Mouse (Mus musculus): Measurements from ENCODE around the gene C1qtnf7. TPM values are rescaled to one million over a fixed set of nuclear protein-coding genes. Genes with fewer than 3 reads are reported as not detected.

C1qtnf7 gene
- polyA plus RNA-seq, 1 experiment from 2014 or later: 17.7 TPM

GRCm38 (mm10) chr5:43585406-43586245 lies 70.3 kb downstream of the C1qtnf7 start:
- H3K4me3 ChIP-seq (replicated peaks): no peak overlapping the region
- H3K36me3 ChIP-seq: no peaks in the 10 kb centered on the region
- no peaks in the 10 kb centered on the region for H3K4me1 ChIP-seq
- no peak overlapping the region for H3K4me2 ChIP-seq
- 36% methylated on average over 11 of the region's 11 CpGs for WGBS
- no peaks in the 10 kb centered on the region for H3K9me3 ChIP-seq
- no peaks in the 10 kb centered on the region for H3K27me3 ChIP-seq (replicated peaks)
- no peak for ATAC-seq (ENCODE audit: insufficient read depth, low FRiP score, low read depth)
- peak overlapping the region; percentile 44; the same call in 1 of the 2 replicates for H3K27ac ChIP-seq
- no peak overlapping the region for H3K9ac ChIP-seq

GRCm38 (mm10) chr5:43588791-43589439 lies 73.6 kb downstream of the C1qtnf7 start:
- no peak for ATAC-seq (ENCODE audit: insufficient read depth, low FRiP score, low read depth)
- WGBS: 67% methylated on average over 5 of the region's 5 CpGs
- Histone ChIP-seq H3K4me1 (no peaks in the 10 kb centered on the region), H3K4me3 (replicated peaks) (no peak overlapping the region), H3K27me3 (replicated peaks) (no peaks in the 10 kb centered on the region), H3K36me3 (no peaks in the 10 kb centered on the region), H3K9ac (no peak overlapping the region), H3K9me3 (no peaks in the 10 kb centered on the region), H3K4me2 (no peak overlapping the region), H3K27ac (peak overlapping the region; percentile 71)

GRCm38 (mm10) chr5:43589440-43589830 lies 74.1 kb downstream of the C1qtnf7 start:
- 36% methylated on average over 2 of the region's 2 CpGs for WGBS
- Histone ChIP-seq H3K27me3 (replicated peaks) (no peaks in the 10 kb centered on the region), H3K4me2 (no peak overlapping the region), H3K4me1 (no peaks in the 10 kb centered on the region), H3K4me3 (replicated peaks) (no peak overlapping the region), H3K9ac (no peak overlapping the region), H3K36me3 (no peaks in the 10 kb centered on the region), H3K9me3 (no peaks in the 10 kb centered on the region), H3K27ac (peak overlapping the region; percentile 71)
- ATAC-seq (ENCODE audit: insufficient read depth, low FRiP score, low read depth): no peak

GRCm38 (mm10) chr5:43590311-43590731 lies 75.0 kb downstream of the C1qtnf7 start:
- no peaks in the 10 kb centered on the region for H3K4me1 ChIP-seq
- ATAC-seq (ENCODE audit: insufficient read depth, low FRiP score, low read depth): no peak
- no peak overlapping the region for H3K4me3 ChIP-seq (replicated peaks)
- 88% methylated on average over 2 of the region's 2 CpGs for WGBS
- H3K9me3 ChIP-seq: no peaks in the 10 kb centered on the region
- H3K36me3 ChIP-seq: no peaks in the 10 kb centered on the region
- H3K4me2 ChIP-seq: no peak overlapping the region
- no peaks in the 10 kb centered on the region for H3K27me3 ChIP-seq (replicated peaks)
- H3K27ac ChIP-seq: no peak overlapping the region
- no peak overlapping the region for H3K9ac ChIP-seq

- no peaks in the 10 kb centered on the region for H3K27me3 ChIP-seq (replicated peaks)
- H3K4me3 ChIP-seq (replicated peaks): no peak overlapping the region
- H3K9ac ChIP-seq: no peak overlapping the region
- H3K36me3 ChIP-seq: no peaks in the 10 kb centered on the region
- H3K4me2 ChIP-seq: no peak overlapping the region
- H3K4me1 ChIP-seq: no peaks in the 10 kb centered on the region
- WGBS: 74% methylated on average over 8 of the region's 8 CpGs
- ATAC-seq (ENCODE audit: insufficient read depth, low FRiP score, low read depth): no peak
- no peaks in the 10 kb centered on the region for H3K9me3 ChIP-seq
- no peak overlapping the region for H3K27ac ChIP-seq
Observed at GRCm38 (mm10) chr5:43601601-43602000, 86.3 kb downstream of the C1qtnf7 start.

- no peaks in the 10 kb centered on the region for H3K36me3 ChIP-seq
- ATAC-seq (ENCODE audit: insufficient read depth, low FRiP score, low read depth): no peak
- H3K4me1 ChIP-seq: no peaks in the 10 kb centered on the region
- H3K27me3 ChIP-seq (replicated peaks): no peaks in the 10 kb centered on the region
- 86% methylated on average over 3 of the region's 3 CpGs for WGBS
- no peak overlapping the region for H3K4me2 ChIP-seq
- H3K9ac ChIP-seq: no peak overlapping the region
- H3K9me3 ChIP-seq: no peaks in the 10 kb centered on the region
- H3K4me3 ChIP-seq (replicated peaks): no peak overlapping the region
- no peak overlapping the region for H3K27ac ChIP-seq
Observed at GRCm38 (mm10) chr5:43602518-43602917, 87.2 kb downstream of the C1qtnf7 start.

GRCm38 (mm10) chr5:43603559-43603958 lies 88.2 kb downstream of the C1qtnf7 start:
- no peaks in the 10 kb centered on the region for H3K36me3 ChIP-seq
- 87% methylated on average over 3 of the region's 3 CpGs for WGBS
- H3K4me1 ChIP-seq: no peaks in the 10 kb centered on the region
- ATAC-seq (ENCODE audit: insufficient read depth, low FRiP score, low read depth): no peak
- no peaks in the 10 kb centered on the region for H3K9me3 ChIP-seq
- H3K27me3 ChIP-seq (replicated peaks): no peaks in the 10 kb centered on the region
- no peak overlapping the region for H3K4me2 ChIP-seq
- no peak overlapping the region for H3K9ac ChIP-seq
- no peak overlapping the region for H3K4me3 ChIP-seq (replicated peaks)
- no peak overlapping the region for H3K27ac ChIP-seq

- no peaks in the 10 kb centered on the region for H3K9me3 ChIP-seq
- H3K27ac ChIP-seq: no peak overlapping the region
- H3K4me1 ChIP-seq: no peaks in the 10 kb centered on the region
- no peak overlapping the region for H3K4me2 ChIP-seq
- H3K9ac ChIP-seq: no peak overlapping the region
- H3K4me3 ChIP-seq (replicated peaks): no peak overlapping the region
- ATAC-seq (ENCODE audit: insufficient read depth, low FRiP score, low read depth): no peak
- 87% methylated on average over 3 of the region's 3 CpGs for WGBS
- no peaks in the 10 kb centered on the region for H3K27me3 ChIP-seq (replicated peaks)
- no peaks in the 10 kb centered on the region for H3K36me3 ChIP-seq
Observed at GRCm38 (mm10) chr5:43608073-43608472, 92.7 kb downstream of the C1qtnf7 start.

- 61% methylated on average over 1 of the region's 1 CpGs for WGBS
- H3K27ac ChIP-seq: no peak overlapping the region; the same call in 1 of the 2 replicates
- H3K9me3 ChIP-seq: no peaks in the 10 kb centered on the region
- no peaks in the 10 kb centered on the region for H3K4me1 ChIP-seq
- no peaks in the 10 kb centered on the region for H3K27me3 ChIP-seq (replicated peaks)
- no peak overlapping the region for H3K4me2 ChIP-seq
- no peak for ATAC-seq (ENCODE audit: insufficient read depth, low FRiP score, low read depth)
- H3K9ac ChIP-seq: no peak overlapping the region
- no peaks in the 10 kb centered on the region for H3K36me3 ChIP-seq
- H3K4me3 ChIP-seq (replicated peaks): no peak overlapping the region
Observed at GRCm38 (mm10) chr5:43609760-43610159, 94.4 kb downstream of the C1qtnf7 start.

- 67% methylated on average over 7 of the region's 7 CpGs for WGBS
- no peak overlapping the region for H3K4me2 ChIP-seq
- no peak overlapping the region for H3K4me3 ChIP-seq (replicated peaks)
- H3K27me3 ChIP-seq (replicated peaks): no peaks in the 10 kb centered on the region
- no peak overlapping the region for H3K9ac ChIP-seq
- H3K36me3 ChIP-seq: no peaks in the 10 kb centered on the region
- H3K9me3 ChIP-seq: no peaks in the 10 kb centered on the region
- H3K27ac ChIP-seq: no peak overlapping the region
- no peak for ATAC-seq (ENCODE audit: insufficient read depth, low FRiP score, low read depth)
- H3K4me1 ChIP-seq: no peaks in the 10 kb centered on the region
Observed at GRCm38 (mm10) chr5:43621575-43622299, 106.4 kb downstream of the C1qtnf7 start.

- Histone ChIP-seq H3K9ac (no peak overlapping the region), H3K36me3 (no peaks in the 10 kb centered on the region), H3K9me3 (no peaks in the 10 kb centered on the region), H3K4me2 (no peak overlapping the region), H3K27ac (no peak overlapping the region), H3K27me3 (replicated peaks) (no peaks in the 10 kb centered on the region), H3K4me1 (no peaks in the 10 kb centered on the region), H3K4me3 (replicated peaks) (no peak overlapping the region)
- 75% methylated on average over 4 of the region's 4 CpGs for WGBS
- no peak for ATAC-seq (ENCODE audit: insufficient read depth, low FRiP score, low read depth)
Observed at GRCm38 (mm10) chr5:43625407-43625806, 110.1 kb downstream of the C1qtnf7 start.

- no peak for ATAC-seq (ENCODE audit: insufficient read depth, low FRiP score, low read depth)
- WGBS: 84% methylated on average over 5 of the region's 5 CpGs
Observed at GRCm38 (mm10) chr5:43634071-43634601, 118.8 kb downstream of the C1qtnf7 start.

More at GRCm38 (mm10) chr5:43634071-43634601, 118.8 kb downstream of the C1qtnf7 start:
- Histone ChIP-seq H3K9ac (no peak overlapping the region), H3K4me2 (no peak overlapping the region), H3K27ac (no peak overlapping the region), H3K9me3 (no peaks in the 10 kb centered on the region), H3K27me3 (replicated peaks) (no peaks in the 10 kb centered on the region), H3K4me1 (no peaks in the 10 kb centered on the region), H3K36me3 (no peaks in the 10 kb centered on the region), H3K4me3 (replicated peaks) (no peak overlapping the region)

All from stomach, embryonic 15.5 days (tissue).